Mouse (Mus musculus) splenic B cell, adult 2 months (primary cell): ENCODE results near the gene Cacna1e.

Experiments
- DNase-seq: peaks from one replicate; pipeline ENCODE4 v3.0.0-alpha.2; 2011; ENCODE audit warnings: low read depth, low spot score
- H3K27me3 ChIP-seq: 2 replicates; pipeline ENCODE4 v1.6.1; 2012; ENCODE audit warnings: mild to moderate bottlenecking, low read length, moderate library complexity, mixed read lengths; ENCODE audit not compliant: control insufficient read depth, poor library complexity, insufficient read depth, severe bottlenecking
- H3K36me3 ChIP-seq: 2 replicates; pipeline ENCODE4 v1.6.1; 2012; ENCODE audit warnings: mild to moderate bottlenecking, low read length, moderate library complexity, mixed read lengths; ENCODE audit not compliant: control insufficient read depth, poor library complexity, insufficient read depth, severe bottlenecking

The Cacna1e gene

DNA sequence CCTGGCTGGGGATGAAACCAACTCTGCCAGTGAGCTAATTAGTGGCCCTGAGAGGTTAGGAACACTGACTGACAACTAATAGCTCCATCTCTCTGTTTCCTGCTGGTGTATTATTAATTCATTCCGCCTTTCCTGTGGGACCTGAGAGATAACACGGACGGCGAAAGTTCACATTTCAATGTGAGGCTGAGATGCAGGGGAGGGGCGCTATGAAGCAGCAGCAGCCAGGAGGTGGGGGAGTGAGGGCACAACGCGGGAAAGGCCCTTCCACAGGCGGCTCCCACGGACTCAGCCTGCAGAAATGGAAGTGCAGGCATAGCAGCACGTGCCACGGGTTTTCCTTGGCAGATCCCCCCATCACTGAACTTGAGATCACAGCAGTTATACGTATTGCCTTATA lies 99.4 kb downstream of the Cacna1e start:
- H3K36me3 ChIP-seq, result no peaks in the 10 kb centered on the region
- H3K27me3 ChIP-seq, result no peaks in the 10 kb centered on the region
- DNase-seq, result no peak

DNA sequence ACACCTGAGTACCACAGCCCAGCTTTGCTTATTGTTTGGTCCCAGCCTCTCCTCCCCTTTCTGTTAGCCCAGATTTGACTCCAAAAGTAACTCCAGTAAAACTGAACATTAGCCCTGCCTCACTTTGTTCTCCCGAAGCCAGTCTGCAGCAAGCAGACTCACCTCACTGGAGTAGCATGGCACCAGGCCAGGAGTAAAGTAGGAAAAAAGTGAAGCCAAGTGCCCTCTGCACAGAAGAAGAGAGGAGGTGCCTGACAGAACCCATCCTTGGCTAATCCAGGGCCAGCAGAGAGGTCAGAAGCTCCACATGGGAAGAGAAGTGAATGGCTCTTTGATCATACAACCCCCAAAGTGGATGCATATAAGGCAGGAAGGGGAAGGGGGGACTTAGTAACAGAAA lies 100.8 kb downstream of the Cacna1e start:
- H3K36me3 ChIP-seq, result no peaks in the 10 kb centered on the region
- DNase-seq, result no peak
- no peaks in the 10 kb centered on the region for H3K27me3 ChIP-seq

GRCm38 (mm10) chr1:154779908-154780514 lies 104.3 kb downstream of the Cacna1e start:
- DNase-seq, result no peak
- Histone ChIP-seq H3K36me3 (no peaks in the 10 kb centered on the region), H3K27me3 (no peaks in the 10 kb centered on the region)

DNA sequence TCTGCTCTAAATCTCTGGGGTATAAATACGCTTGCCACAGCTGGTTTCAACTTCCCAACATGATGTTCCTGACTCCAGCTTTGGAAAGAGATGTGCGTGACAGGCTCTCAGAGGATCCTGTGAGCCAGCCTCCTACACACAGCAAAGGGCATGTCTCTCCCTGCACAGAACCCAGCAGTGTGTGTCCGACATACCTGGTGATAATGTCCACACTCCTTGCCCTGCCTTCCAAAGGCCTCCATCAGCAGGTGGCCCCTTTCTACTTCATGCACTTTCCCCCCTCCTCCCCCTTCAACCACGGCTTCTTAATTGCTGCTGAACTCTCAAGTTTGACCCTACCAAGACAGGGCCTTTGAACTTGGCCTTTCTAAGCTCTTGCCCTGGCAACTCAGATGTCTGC lies 108.0 kb downstream of the Cacna1e start:
- Histone ChIP-seq H3K36me3 (no peaks in the 10 kb centered on the region), H3K27me3 (no peaks in the 10 kb centered on the region)
- DNase-seq, result no peak

GRCm38 (mm10) chr1:154774468-154774867 lies 109.8 kb downstream of the Cacna1e start:
- H3K27me3 ChIP-seq, result no peaks in the 10 kb centered on the region
- no peaks in the 10 kb centered on the region for H3K36me3 ChIP-seq
- no peak for DNase-seq

GRCm38 (mm10) chr1:154771111-154771510 lies 113.2 kb downstream of the Cacna1e start:
- H3K27me3 ChIP-seq, result no peaks in the 10 kb centered on the region
- no peak for DNase-seq
- H3K36me3 ChIP-seq, result no peaks in the 10 kb centered on the region

- no peaks in the 10 kb centered on the region for H3K27me3 ChIP-seq
- H3K36me3 ChIP-seq, result no peaks in the 10 kb centered on the region
- DNase-seq, result no peak
Observed at GRCm38 (mm10) chr1:154770542-154770941, 113.8 kb downstream of the Cacna1e start.

- no peaks in the 10 kb centered on the region for H3K27me3 ChIP-seq
- no peaks in the 10 kb centered on the region for H3K36me3 ChIP-seq
- DNase-seq, result peak; percentile 62
Observed at GRCm38 (mm10) chr1:154763132-154763531, 121.2 kb downstream of the Cacna1e start.

GRCm38 (mm10) chr1:154752081-154752480 lies 132.2 kb downstream of the Cacna1e start:
- Histone ChIP-seq H3K36me3 (no peaks in the 10 kb centered on the region), H3K27me3 (no peaks in the 10 kb centered on the region)
- no peak for DNase-seq

DNA sequence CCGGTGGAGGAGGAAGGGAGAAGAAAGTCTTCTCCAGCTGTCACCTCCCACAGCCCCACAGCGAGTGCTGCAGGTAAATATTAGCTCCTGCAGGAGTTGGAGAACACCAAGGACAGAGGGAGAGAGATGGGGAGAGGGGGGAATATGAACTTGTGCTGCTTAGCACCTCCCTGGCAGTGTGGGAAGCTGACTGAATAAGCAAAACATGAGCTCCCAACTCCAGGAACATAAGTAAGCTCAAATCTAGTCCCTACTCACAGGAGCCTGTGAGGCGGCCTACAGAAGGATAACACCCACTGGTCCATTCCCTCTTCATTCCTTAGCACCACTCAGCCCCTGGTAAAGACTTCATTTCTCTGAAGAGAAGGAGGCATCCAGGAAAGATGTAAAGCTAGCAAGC lies 135.8 kb downstream of the Cacna1e start:
- no peaks in the 10 kb centered on the region for H3K27me3 ChIP-seq
- no peak for DNase-seq
- H3K36me3 ChIP-seq, result no peaks in the 10 kb centered on the region

- H3K36me3 ChIP-seq, result no peaks in the 10 kb centered on the region
- H3K27me3 ChIP-seq, result no peaks in the 10 kb centered on the region
- no peak for DNase-seq
Observed at GRCm38 (mm10) chr1:154745241-154745640, 139.1 kb downstream of the Cacna1e start.

DNA sequence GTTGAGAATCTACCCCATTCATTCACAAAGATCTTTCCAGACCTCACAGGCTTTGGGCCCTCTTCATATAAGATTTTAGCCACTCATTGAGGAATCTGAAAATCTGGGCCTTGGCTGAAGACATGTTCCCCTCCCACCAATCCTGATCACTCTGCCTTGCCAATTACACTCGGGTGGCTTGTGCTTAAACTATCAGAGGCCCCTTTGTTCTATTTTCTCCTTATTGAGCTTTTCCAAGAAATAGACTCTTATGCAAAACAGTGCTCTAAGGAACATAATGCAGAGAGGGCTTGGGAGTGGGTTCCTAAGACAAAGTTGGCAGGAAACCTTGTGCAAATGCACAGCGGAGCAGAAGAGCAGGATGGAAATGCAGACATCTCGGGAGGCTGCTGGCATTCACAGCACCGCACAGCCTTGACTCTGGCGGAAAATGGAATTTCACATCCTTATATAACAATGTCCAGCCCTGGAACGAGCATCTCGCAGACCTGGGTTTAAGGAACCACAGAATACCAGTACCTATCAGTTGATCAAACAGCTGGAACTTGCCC lies 153.8 kb downstream of the Cacna1e start:
- DNase-seq, result no peak
- no peaks in the 10 kb centered on the region for H3K27me3 ChIP-seq

DNA sequence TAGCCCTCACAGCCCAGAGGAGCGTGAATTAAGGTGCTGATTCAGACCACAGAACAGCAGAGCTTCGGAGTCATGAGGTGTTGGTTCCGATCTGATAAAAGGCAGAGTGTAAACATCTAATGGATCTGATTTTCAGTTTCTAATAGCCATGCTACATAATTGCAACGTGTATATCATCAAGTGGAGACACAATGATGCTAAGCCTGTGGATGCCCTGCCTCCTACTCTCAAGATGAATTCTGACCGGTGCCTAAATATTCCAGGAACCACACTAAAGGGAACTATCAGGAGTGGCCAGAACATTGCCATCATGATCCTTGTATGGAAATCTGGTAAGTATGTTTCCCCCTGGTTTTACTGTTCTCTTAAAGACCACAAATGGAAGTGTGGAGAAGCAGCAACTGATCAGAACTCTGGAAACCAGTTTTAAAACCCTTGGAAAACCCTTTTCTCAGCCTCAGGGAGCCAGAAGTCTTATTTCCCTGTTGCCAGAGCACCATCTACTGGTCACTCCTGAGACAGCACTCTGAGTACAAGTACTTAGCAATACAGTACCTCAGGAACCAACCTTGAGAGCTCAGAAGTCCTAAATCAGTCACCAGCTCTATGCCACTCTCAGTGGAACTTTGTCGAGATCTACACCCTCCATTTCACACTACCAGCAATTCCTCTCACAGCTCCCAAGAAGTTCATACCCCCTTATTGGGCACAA lies 154.9 kb downstream of the Cacna1e start:
- Histone ChIP-seq H3K27me3 (no peaks in the 10 kb centered on the region), H3K36me3 (0 out of 2 replicates have a peak, but pooled peaks cover 3% of the 10 kb centered on the region)
- DNase-seq, result peak; percentile 74

More for the DNA sequence above, 153.8 kb downstream of the Cacna1e start:
- no peaks in the 10 kb centered on the region for H3K36me3 ChIP-seq

DNA sequence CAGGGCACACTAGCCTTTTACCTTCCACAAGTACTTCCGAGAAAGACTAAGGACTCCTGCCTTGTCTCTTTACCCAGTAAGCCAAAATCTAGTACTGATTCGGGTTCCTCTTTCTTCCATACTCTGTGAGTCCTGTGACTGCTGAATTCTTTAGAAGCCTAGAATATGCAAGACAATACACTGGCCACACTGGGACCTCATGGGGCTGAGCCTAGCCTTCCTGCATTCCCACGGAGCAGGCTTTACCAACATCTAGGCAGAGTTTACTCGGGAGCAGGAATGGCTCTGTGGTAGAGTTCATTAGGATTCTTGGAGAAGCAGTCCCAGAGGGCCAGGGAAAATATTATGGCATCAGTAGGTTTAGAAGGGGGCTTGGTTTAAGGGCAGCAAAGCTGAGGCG lies 155.6 kb downstream of the Cacna1e start:
- H3K36me3 ChIP-seq, result 0 out of 2 replicates have a peak, but pooled peaks cover 3% of the 10 kb centered on the region
- no peaks in the 10 kb centered on the region for H3K27me3 ChIP-seq
- DNase-seq, result no peak

- Histone ChIP-seq H3K36me3 (0 out of 2 replicates have a peak, but pooled peaks cover 3% of the 10 kb centered on the region), H3K27me3 (no peaks in the 10 kb centered on the region)
- no peak for DNase-seq
Observed at GRCm38 (mm10) chr1:154727696-154728095, 156.6 kb downstream of the Cacna1e start.
